In genomic region chr1:85935148-85935852, GRCm38 (mm10) we compare ENCODE assay signal across 9 mouse cellular contexts. TPM values are rescaled to one million over a fixed set of nuclear protein-coding genes. Genes with fewer than 3 reads are reported as not detected.
DNase-seq lines count a peak whose midpoint lies in the region; ATAC-seq and TF ChIP-seq lines count a peak whose summit lies in the region.
"Had no signal": no experiment of that assay in that cellular context is flagged by ENCODE, and none has a peak within 500 bp of the region (broad histone marks: within the 10 kb centered on the region; RNA-seq: fewer than 3 reads in every experiment).

No protein-coding gene starts in this region.

- no peaks in the 10 kb centered on the region for H3K27me3 ChIP-seq in intestine, postnatal 0 days (replicated peaks; ENCODE audit: control insufficient read depth, insufficient read depth, low read length)
- no peaks in the 10 kb centered on the region for H3K27me3 ChIP-seq in intestine, embryonic 15.5 days (replicated peaks)

- H3K9ac ChIP-seq in intestine, postnatal 0 days (ENCODE audit: low read depth, low read length): no peak overlapping the region
- H3K9ac ChIP-seq in intestine, embryonic 15.5 days: no peak overlapping the region

- DNase-seq in CD4-positive helper T cell, adult 2 months (ENCODE audit: low read depth, low spot score): peak; percentile 70
- DNase-seq in WW6 (ENCODE audit: low read depth, low spot score): peak; percentile 39
- peak; percentile 71 to 83 for DNase-seq in cerebellum, postnatal 14 days
- peak; percentile 30 to 70 for DNase-seq in kidney, adult 8-10 months
- peak; percentile 83 for DNase-seq in thymus, postnatal 4 days

- no peak overlapping the region for H3K4me3 ChIP-seq in intestine, postnatal 0 days (ENCODE audit: low read depth, low read length)
- H3K4me3 ChIP-seq in intestine, embryonic 15.5 days (replicated peaks): no peak overlapping the region
- H3K4me3 ChIP-seq: megakaryocyte, embryonic 14.5 days had no signal

- H3K4me1 ChIP-seq in intestine, postnatal 0 days (replicated peaks; ENCODE audit: control insufficient read depth, insufficient read depth, low read length): 0 out of 2 replicates have a peak, but pooled peaks cover 4% of the 10 kb centered on the region
- peaks cover 18% of the 10 kb centered on the region for H3K4me1 ChIP-seq in intestine, embryonic 15.5 days (replicated peaks)

- H3K27ac ChIP-seq in intestine, postnatal 0 days (ENCODE audit: low read depth, low read length): no peak overlapping the region
- no peak overlapping the region for H3K27ac ChIP-seq in intestine, embryonic 15.5 days

- peak; percentile 85 for TF ChIP-seq CTCF in intestine, postnatal 0 days (IDR thresholded peaks at IDR 0.05; ENCODE audit: low read depth)

- no peaks in the 10 kb centered on the region for H3K9me3 ChIP-seq in intestine, postnatal 0 days (ENCODE audit: control insufficient read depth)
- H3K9me3 ChIP-seq in intestine, embryonic 15.5 days: no peaks in the 10 kb centered on the region
- H3K9me3 ChIP-seq: megakaryocyte, embryonic 14.5 days had no signal

- no peak overlapping the region for H3K4me2 ChIP-seq in intestine, postnatal 0 days (replicated peaks; ENCODE audit: low read depth)
- no peak overlapping the region for H3K4me2 ChIP-seq in intestine, embryonic 15.5 days (replicated peaks)

- WGBS in intestine, postnatal 0 days: 56% methylated on average over 8 of the region's 8 CpGs
- WGBS in intestine, embryonic 15.5 days: 64% methylated on average over 8 of the region's 8 CpGs

- H3K36me3 ChIP-seq in intestine, postnatal 0 days (ENCODE audit: control insufficient read depth, insufficient read depth): no peaks in the 10 kb centered on the region
- H3K36me3 ChIP-seq in intestine, embryonic 15.5 days: no peaks in the 10 kb centered on the region

- no peak for ATAC-seq in intestine, postnatal 0 days
- ATAC-seq in intestine, embryonic 15.5 days: no peak
- ATAC-seq in megakaryocyte-erythroid progenitor cell, adult 5-6 weeks (replicated peaks; ENCODE audit: low FRiP score, low TSS enrichment, poor library complexity, severe bottlenecking): peak; percentile 27; the same call in 1 of the 2 replicates

RNA-seq across cellular contexts. Expression of gene 4933407L21Rik, which starts 7.0 kb away (rescaled TPM):
- 0.13 and 0.22 TPM in 2 replicates for polyA plus RNA-seq in intestine, postnatal 0 days (2015; fragmentation: Nextera tagmentation; extraction: Ambion mirVana)
- polyA plus RNA-seq in intestine, embryonic 15.5 days (2015; fragmentation: Nextera tagmentation; extraction: Ambion mirVana): 0.32 and 0.34 TPM in 2 replicates
- total RNA-seq in megakaryocyte-erythroid progenitor cell, adult 5-6 weeks (2014; fragmentation: Nextera tagmentation): not detected in 2 replicates
- not detected in 2 replicates for total RNA-seq in megakaryocyte-erythroid progenitor cell, adult 5-6 weeks (2017)

RNA-seq across cellular contexts. Expression of gene Gpr55, which starts 25.5 kb away (rescaled TPM):
- polyA plus RNA-seq in intestine, postnatal 0 days (2015; fragmentation: Nextera tagmentation; extraction: Ambion mirVana): 0.30 and 0.42 TPM in 2 replicates
- polyA plus RNA-seq in intestine, embryonic 15.5 days (2015; fragmentation: Nextera tagmentation; extraction: Ambion mirVana): 0.04 and 0.10 TPM in 2 replicates
- 0.72 TPM in 1 of 2 replicates, not detected in the other for total RNA-seq in megakaryocyte-erythroid progenitor cell, adult 5-6 weeks (2014; fragmentation: Nextera tagmentation)
- total RNA-seq in megakaryocyte-erythroid progenitor cell, adult 5-6 weeks (2017): not detected in 2 replicates

RNA-seq across cellular contexts. Expression of gene Itm2c, which starts 41.2 kb away (rescaled TPM):
- polyA plus RNA-seq in intestine, postnatal 0 days (2015; fragmentation: Nextera tagmentation; extraction: Ambion mirVana): 112 and 113 TPM in 2 replicates
- polyA plus RNA-seq in intestine, embryonic 15.5 days (2015; fragmentation: Nextera tagmentation; extraction: Ambion mirVana): 135 TPM in 2 replicates
- 10.8 and 12.3 TPM in 2 replicates for total RNA-seq in megakaryocyte-erythroid progenitor cell, adult 5-6 weeks (2014; fragmentation: Nextera tagmentation)
- total RNA-seq in megakaryocyte-erythroid progenitor cell, adult 5-6 weeks (2017): 17.6 and 23.6 TPM in 2 replicates
